Mouse (Mus musculus) frontal cortex, postnatal 36 days (tissue): ENCODE results near the gene Prkab1.

Experiments
- DNase-seq, 2 experiments: peaks; one replicate each; pipeline ENCODE4 v3.0.0; 2022; ENCODE audit warnings: low spot score in 2 of 2

Gene Prkab1

GRCm38 (mm10) chr5:116024327-116024739 is at the start of gene Prkab1:
Prkab1 (minus strand) TSS chr5:116024508.
- DNase-seq, result peak; percentile 91

DNA sequence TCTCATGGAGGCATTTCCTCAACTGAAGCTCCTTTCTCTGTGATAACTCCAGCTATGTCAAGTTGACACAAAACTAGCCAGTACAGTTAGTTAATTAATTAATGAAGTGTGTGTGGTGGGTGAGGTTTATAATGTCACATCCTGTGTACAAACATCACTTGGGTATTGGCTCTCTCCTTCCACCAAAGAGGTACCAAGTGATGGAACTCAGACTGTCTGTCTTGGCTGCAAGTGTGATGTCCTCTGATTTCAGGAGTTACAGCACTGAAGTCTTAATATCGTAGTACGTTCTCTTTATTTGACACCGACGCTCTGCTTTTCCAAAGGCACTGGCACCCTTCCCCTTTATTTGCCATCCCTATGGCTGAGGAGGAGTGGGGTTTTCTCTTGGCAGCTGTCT is 45.3 kb upstream of the Prkab1 start:
- no peak for DNase-seq

GRCm38 (mm10) chr5:116052826-116053225 is 28.5 kb upstream of the Prkab1 start:
- no peak for DNase-seq

DNA sequence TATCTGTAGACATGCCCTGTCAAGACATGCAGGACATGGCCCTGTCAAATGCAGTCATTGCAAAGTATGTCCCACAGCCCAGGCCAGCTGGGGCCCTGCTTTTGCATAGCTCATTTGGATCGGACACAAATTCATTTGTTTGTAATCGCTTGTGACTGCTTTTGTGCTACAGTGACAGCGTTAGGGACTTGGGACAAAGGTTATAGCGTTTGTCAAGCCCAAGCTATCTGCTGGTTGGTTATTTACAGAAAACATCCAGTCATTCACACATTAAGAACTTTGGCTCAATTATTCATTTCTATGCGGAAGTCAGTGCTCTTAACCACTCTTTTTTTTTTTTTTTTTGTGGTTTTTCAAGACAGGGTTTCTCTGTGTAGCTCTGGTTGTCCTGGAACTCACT is 27.9 kb upstream of the Prkab1 start:
- DNase-seq, result no peak

GRCm38 (mm10) chr5:116049821-116050220 is 25.5 kb upstream of the Prkab1 start:
- DNase-seq, result no peak

GRCm38 (mm10) chr5:116048321-116048720 is 24.0 kb upstream of the Prkab1 start:
- no peak for DNase-seq

GRCm38 (mm10) chr5:116046246-116046645 is 21.9 kb upstream of the Prkab1 start:
- DNase-seq, result no peak

GRCm38 (mm10) chr5:116045581-116045980 is 21.3 kb upstream of the Prkab1 start:
- no peak for DNase-seq

DNA sequence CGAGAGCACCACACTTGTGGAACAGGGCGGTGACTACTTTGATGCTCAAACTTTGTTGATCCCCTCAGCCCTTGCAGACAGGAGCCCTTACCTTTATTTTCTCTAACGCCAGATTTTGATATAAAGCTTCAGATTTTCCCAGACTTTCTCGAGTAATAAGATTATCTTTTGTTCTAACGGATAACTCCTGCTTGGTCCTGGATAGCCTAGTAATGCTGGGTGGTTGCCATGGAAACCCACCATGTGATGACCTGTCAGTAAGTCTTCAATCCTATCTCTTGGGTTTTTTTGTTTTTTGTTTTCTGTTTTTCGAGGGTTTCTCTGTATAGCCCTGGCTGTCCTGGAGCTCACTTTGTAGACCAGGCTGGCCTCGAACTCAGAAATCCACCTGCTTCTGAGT is 17.9 kb upstream of the Prkab1 start:
- no peak for DNase-seq

- DNase-seq, result no peak
Observed at GRCm38 (mm10) chr5:116039706-116040105, 15.4 kb upstream of the Prkab1 start.

DNA sequence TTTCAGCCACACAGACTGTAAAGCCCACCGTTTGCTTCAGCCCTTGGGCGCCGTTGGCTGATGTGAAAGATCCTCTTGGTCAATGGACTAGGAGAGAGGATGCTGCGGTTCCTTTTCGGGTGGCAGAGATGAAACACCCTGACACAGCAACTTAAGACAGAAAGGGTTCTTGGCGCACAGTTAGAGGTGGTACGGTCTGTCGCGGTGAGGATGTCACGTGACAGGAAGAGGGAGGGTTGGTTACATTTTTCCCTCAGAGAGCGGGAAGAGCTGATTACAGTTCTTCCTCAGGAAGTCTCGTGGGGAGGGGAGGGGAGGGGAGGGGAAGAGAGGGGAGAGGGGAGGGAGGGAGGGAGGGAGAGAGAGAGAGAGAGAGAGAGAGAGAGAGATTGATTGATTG is 13.4 kb upstream of the Prkab1 start:
- no peak for DNase-seq

DNA sequence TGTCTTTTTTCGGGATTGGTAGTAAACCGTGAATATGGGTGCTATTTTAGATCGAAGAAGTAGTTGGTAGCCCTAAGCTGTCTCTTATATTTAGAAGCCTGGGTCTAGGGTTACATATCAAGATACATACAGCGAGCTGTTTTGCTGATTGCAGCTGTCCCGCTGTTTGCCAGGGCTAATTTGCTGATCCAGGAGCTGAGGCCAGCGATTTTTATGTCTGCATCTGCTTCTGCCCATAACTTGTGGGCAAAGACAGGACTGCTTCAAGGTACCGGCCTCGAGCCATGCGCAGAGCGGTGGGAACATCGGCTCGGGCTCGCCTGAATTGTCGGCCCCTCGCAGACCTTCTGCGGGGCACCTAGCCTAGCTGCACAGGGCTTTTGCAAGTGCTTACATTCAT is 12.2 kb upstream of the Prkab1 start:
- no peak for DNase-seq

DNA sequence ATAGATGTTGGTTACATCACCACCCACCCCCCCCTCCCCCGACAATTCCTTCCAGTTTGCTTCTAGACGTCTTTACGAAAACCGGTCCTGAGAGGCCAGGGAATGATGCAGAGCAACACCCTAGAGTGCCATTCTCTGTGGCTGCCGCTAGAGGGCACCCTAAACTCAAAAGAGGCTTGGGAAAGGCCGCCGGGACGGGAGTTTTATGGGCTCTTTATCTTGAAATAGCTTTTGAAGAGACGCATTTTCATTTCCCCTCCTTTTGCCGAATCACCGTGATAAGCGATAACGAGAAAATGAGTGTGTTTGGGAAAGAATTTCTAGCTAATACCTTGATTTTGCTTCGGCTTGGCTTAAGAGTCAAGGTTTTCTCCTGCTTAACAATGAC is 6.9 kb upstream of the Prkab1 start:
- DNase-seq, result peak; percentile 59 to 74

DNA sequence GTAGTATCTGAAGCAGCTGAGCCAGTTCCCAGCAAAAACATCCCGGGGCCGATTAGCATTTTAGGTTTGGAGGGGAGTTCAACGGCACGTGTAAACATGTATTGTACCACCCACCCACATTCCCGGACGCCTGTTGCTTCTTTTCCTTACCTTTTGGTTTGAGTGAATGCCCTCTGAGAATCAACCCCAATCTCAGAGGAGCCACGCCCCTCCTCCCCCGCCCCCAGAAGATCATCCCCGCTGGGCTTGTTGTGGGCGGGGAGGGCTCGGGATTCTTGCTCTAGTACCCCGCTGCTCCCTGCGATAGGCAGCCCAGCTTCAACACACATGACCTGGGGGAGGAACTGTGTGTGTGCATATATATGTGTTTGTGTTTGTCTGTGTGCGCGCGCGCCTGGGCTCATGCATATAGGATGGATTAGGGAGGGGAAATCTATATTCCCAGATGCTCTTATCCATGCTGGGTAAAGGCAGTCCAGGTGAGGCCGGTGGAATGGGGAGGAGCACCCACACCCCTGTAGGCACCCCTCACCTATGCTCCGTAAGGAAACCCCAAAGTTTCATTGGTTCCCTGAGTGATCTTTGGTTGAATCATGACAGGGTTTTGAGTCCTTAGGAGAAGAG is 6.4 kb upstream of the Prkab1 start:
- DNase-seq, result no peak

DNA sequence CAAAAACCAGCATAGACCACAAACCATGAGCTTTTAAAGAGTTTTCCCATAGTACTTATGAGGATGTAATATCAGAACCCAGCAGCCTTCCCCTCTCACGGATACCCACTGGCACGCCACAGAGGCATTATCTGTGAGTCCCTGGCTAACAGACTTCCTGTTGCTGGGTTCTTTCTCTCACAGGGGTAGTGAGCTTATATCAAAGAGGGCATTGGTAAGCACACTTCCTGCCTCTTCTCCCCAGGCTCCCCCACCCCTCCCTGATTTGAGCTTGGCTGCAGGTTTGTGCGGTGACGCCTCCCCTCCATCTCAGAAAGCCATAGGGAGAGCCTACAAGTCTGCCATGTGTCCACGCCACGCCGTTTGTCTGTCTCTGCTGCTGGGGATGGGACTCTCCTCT is 4.8 kb upstream of the Prkab1 start:
- no peak for DNase-seq

DNA sequence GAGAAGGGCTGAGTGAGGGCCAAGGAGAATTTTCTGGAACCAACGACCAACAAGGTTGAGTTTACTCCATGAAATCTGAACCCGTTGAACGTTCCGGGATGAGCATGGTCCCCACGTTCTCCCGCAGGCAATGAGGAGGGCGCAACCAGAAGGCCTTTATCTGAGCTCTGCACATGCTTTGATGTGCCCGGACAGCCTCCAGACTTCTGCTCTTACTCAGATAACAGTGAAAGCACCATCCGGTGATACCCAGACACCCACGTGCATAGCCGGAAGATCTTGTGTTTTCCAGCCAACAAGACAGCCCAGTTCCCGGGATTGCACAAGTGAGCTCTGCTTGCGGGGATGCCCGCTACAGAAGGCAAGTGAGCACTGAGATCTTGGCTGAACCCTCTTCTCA is 2.3 kb upstream of the Prkab1 start:
- no peak for DNase-seq

GRCm38 (mm10) chr5:116026107-116026506 is 1.8 kb upstream of the Prkab1 start:
- no peak for DNase-seq

DNA sequence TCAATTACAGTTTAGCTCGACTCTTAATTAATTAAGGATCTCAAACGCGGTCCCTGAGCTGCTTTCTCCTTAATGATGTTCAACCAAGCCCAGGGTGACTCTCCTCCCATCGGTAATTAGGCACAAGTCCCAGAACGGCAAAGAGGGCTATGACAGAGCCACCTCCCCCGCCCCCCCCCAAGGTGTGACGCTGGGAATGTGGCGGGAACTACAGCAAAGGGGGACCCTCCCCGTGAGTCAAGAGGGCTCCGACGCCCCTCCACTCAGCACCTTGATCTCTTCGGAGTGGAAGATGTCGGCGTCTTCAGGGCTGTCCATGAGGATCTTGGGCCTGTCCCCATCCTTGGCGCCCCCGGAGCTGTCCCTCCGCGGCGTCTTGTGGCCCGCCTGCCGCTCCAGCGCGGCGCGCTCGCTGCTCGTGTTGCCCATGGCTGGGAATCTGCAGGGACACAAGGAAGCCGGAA is 455 bp downstream of the Prkab1 start:
- no peak for DNase-seq

- peak in 1 of 2 experiments; percentile 45 for DNase-seq
Observed at GRCm38 (mm10) chr5:116023251-116023661, 1.1 kb downstream of the Prkab1 start.

DNA sequence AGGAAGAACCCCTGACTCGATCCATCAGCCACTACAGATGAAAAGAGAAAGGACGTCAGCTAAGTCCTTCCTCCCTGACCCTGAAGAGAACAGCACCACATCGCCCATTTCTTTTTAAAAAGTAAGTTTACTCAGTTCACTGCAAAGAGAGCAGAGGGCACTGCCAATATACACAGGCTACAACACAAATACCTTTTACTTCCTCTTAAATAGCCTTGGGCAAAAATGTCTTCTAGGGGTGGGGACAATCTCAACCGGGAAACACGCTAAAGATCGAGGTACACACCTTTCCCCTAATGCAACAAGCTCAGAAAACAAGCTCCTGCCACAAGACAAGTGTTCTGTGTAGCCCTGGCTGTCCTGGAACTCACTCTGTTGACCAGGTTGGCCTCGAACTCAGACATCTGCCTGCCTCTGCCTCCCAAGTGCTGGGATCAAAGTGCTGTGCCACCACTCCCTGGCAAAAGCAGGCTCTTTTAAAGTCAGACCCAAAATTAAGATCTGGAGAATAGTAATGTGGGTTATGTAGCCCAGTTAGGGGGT is 1.6 kb downstream of the Prkab1 start:
- no peak for DNase-seq

- no peak for DNase-seq
Observed at GRCm38 (mm10) chr5:116022131-116022530, 2.2 kb downstream of the Prkab1 start.

DNA sequence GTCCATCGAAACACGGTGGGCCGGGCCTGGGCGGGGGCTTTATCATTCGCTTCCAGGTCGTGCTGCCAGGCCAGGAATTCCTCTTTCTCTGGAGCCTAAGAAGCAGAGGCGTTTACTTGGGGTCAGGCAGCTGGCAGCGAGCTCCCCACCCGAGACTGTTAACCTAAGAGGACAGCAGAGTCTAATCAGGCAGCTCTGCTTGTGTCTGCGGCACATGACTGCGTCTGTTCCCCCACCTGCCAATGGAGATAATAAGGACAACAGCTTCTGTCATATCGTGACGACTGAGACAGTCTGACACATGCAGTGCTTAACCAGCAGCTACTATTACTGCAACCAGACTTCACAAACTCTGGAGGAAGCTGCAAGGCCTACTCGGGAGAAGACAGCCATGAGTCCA is 2.8 kb downstream of the Prkab1 start:
- no peak for DNase-seq

- no peak for DNase-seq
Observed at GRCm38 (mm10) chr5:116019371-116019770, 4.9 kb downstream of the Prkab1 start.

DNA sequence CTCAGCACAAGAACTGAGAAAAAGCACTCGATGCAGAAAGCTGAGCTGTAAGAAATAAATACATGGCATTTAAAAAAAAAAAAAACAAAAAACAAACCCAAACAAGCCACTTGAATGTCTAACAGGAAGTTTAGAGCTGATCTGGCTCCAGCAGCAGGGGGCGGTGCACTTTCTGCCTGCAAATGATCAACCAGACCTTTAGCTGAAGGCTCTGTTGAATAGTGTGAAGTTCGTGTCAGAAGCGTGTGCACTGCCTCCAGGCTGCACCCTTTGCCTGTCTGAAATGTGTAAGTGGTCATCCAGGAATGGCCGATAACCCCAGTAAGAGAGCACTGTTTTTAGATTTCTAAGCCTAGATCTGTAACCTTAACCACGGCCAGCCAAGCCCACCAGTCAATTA is 5.5 kb downstream of the Prkab1 start:
- no peak for DNase-seq
